Mouse (Mus musculus): Measurements from ENCODE around the gene Slc7a6.
"Not testable (repeated sequence)": the region's sequence is repeated elsewhere in the genome, so short reads cannot be mapped to it uniquely, and the experiment has no call there.

DNA sequence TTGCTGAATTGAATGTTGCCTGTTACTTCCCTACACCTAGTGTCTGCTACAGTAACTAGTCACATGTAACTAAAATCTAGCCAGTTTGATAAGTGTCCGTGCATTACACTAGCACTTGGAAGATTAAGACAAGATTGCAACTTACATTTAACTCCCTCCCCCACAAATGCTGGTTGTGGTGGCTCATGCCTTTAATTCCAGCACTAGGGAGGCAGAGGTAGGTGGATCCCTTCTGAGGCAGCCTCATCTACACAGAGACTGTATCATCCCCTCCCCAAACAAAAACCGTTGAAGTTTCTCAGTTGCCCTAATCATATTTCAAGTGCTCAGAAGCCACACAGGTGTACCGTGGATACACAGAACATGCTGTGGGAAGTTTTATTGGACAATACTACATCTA, 30.9 kb downstream of the Slc7a6 start:
- TF ChIP-seq CTCF (conservative IDR thresholded peaks at IDR 0.05; ENCODE audit: low read length); POU5F1 (IDR thresholded peaks at IDR 0.05; ENCODE audit: borderline replicate concordance, low read length); NANOG (IDR thresholded peaks at IDR 0.05; ENCODE audit: borderline replicate concordance, low read length): not testable (repeated sequence)
